Mouse (Mus musculus): ENCODE data around the gene Thoc7. TPM values are rescaled to one million over a fixed set of nuclear protein-coding genes. Genes with fewer than 3 reads are reported as not detected.
A peak's percentile ranks its signal among the peaks of the same experiment; 100 is the strongest.

Gene Thoc7
- total RNA-seq, 2 experiments from 2014 or later, result 133 to 142 TPM

DNA sequence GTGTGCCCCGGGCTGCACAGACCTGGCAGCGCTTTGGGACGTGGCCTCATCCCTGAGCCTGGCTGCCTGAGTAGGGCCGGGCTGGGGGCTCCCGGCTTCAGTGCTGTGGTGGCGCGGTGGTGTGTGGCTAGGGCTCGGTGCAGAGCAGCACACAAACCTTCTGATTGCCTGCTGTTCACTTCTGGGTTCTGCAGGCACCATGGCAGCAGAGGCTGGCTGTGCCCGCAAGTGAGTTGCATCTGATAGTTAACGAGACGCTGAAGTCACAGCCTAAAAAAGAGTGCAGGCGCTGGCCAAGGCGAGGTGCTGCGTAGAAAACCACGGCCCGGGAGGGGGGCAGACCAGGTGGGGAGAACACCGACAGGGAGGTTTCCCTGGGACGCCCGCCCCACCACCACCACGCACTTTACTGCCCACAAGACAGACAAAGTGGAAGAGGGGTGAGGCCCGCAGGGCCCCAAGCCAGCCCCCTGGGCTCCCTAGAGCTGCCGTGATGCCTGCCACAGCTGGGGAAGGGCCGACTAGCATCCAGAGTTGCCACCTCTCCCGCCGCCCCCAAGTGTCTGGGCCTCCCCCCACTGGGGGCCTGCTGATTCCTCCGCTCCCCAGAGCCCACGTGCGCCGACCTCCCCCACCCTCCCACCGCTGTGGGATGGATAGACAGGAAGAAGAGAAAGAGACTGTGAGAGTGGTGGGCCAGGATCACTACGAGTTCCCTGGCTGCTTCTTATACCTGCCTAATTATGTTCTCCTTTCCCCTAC, 28.2 kb downstream of the Thoc7 start:
- DNase-seq, result no peak

DNA sequence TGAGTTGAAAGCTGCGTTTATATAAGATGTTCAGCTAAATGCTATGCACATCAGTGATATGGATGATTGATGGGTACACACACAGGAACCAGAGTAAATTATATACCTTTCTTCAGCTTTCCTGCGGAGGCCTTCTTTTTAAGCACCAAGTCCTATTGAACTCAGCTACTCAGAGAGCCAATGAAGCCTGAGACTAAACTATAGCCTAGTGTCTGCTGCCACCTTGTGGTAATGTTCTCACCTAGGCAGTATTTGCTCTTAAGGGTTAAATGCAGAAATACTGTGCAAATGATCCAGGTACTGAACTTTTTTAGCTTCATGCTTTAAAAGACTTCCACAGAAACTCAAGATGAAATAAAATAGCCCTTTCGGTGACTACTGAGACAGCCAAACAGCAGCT, 44.0 kb downstream of the Thoc7 start:
- DNase-seq, result peak; percentile 70

DNA sequence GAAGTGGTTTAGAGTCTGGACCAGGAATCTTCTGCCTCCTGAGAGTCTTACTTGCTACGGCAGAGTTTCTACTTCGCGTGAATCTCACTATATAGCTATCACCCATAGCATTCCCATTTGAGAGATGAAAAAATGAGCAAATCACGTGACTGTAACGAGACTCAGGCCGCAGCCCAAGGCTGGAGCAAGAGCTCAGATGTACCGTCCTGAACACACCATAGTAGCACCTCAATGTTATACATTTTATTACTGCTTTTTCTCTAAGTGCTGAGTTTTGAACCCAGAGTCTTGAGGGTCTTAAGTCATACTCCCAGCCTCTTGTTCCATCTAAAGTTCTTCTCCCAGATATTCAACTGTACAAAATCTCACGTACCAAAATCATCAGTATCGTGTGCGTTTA, 44.4 kb downstream of the Thoc7 start:
- no peak for DNase-seq

DNA sequence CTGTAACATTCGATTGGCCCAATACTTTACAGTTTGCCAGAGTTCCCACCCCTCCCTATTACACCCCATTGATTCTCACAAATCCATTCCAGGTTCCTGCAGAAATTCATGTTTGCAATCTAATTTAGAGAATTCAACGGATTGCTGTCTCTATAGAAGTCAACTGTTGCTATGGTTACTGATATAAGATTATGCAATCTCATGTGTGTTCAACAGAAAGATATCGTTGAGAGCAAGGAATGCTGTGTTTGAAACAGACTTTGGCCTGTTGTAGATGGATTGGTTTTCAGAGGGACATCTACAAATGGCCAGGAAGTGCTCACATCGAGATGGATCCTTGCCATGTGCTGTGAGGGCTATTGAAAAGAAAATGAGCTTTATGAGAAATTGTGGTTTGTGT, 46.4 kb downstream of the Thoc7 start:
- no peak for DNase-seq

DNA sequence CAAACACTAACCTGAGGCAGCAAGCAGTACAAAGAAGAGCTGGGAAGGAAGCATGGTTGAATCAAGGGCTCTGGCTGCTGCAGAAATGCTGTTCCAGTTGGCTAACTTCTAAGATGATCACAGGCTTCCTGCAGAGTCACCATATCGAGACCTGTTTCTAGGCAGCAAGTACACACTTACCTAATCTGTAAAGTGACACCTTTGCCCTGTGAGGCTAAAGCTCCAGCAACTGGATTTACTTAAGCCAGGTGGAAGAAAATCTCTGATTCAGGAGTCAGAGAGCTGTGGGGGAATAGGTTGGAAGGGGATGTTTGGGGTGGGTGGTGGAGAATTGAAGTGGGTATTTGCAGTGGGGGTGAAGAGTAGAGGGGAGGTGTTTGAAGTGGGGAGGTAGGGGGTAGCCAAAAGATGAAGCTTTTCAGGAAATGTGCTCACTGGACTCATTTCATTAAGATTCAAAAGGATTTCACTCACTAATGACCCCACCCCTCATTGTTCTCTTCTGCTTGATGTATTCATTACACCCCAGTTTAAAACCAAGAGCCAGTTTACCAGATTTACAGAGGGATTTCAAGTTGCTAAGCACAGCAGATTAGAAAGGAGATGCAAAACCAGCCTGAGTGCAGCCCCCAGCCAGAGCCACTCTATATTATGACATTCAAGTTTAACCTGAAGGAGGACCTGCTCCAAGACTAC, 47.1 kb downstream of the Thoc7 start, which contains the start of gene Gm281:
Gene Gm281 (minus strand): TSS at position 92 of the 696 bp plus-strand sequence.
- DNase-seq, result no peak

DNA sequence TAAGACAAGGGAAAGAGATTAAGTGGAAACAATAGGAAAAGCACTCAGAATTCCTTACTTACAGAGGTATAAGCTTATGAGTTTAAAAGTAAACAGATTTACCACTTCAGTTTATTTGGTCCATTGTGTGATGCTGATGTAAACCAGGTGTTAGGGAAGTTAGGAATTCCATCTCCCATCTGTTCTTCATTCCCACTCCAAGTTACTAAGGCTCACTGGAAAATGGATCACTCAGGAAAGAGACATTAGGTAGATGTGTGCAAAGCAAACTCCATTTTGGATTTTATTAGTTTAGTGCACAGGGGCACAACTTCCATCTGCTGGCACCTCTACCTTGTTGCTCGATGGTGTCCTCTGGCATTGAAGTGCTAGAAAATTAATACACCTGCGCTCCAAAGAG, 51.5 kb downstream of the Thoc7 start:
- DNase-seq, result no peak

DNA sequence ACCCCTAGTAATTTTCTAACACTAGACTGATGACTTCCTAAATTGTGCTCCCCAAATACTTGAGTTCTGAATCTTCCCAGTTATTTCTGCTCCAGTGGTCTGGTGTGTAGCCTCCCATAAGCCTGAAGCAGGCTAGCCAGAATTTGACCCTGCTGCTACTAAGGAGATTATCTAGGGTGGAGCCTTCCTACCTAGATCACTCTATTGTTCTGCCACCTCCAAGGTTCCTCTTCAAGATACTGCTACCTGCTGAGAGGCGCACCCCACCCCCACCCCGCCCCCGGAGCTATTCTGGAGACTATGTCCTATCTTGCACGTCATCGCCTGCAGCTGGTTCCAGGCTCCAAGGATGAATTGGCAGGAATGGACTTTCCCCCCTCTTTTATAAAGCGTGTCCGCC, 54.5 kb downstream of the Thoc7 start:
- no peak for DNase-seq

DNA sequence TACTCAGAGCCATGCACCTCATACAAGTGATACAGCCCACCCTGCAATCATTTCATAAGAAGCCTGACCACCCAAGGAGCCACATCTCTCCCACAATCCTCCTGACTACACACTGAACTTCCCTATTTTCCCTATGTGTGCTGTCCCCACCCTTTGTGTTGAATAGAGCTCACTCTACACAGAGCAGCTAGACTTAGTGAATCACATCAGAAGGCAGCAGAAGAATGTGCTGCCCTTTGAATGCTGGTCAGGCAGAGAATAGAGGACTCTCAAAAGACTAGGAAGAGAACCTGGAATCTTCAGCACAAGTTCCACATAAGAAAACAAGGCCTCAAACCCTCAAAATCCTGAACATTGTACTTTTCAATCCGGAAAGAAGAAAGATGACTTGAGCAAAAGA, 55.2 kb downstream of the Thoc7 start:
- DNase-seq, result no peak

DNA sequence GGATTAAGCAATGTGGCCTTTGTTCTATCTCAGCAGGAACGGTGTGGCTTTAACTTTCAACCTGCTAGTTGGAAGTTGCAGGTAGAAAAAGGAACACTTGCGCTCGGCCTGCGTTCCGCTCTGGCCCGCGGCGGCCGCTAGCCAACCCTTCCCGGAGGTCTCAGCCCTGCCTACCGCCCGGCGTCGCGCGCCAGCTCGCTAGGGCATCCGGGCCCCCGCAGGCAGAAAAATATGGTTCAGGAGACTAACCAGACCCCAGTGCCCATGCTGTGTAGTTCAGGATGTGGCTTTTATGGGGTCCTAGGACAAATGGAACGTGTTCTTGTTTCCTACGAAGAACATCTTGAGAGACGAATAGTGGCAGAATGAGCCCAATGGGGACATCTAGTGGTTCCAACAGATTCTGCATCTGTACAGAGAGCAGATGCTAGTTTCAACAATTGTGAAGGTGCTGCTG, 60.0 kb downstream of the Thoc7 start:
- DNase-seq, result peak; percentile 41

Other genes with a start within 250 kb of the Thoc7 start
- gene Gm281, start 47.4 kb downstream of the Thoc7 start, total RNA-seq (2021), result not detected
- gene Atxn7, start 412 bp downstream of the Thoc7 start, total RNA-seq (2021), result 10 to 100 TPM; 17.2 to 22.8 TPM
- 100 to 1,000 TPM; 103 to 107 TPM for gene Psmd6, start 159.1 kb upstream of the Thoc7 start, total RNA-seq (2021)
- gene Olfr720, start 225.0 kb upstream of the Thoc7 start, total RNA-seq (2021), result not detected